Mouse (Mus musculus): Measurements from ENCODE around the gene Csnk2a1.

DNA sequence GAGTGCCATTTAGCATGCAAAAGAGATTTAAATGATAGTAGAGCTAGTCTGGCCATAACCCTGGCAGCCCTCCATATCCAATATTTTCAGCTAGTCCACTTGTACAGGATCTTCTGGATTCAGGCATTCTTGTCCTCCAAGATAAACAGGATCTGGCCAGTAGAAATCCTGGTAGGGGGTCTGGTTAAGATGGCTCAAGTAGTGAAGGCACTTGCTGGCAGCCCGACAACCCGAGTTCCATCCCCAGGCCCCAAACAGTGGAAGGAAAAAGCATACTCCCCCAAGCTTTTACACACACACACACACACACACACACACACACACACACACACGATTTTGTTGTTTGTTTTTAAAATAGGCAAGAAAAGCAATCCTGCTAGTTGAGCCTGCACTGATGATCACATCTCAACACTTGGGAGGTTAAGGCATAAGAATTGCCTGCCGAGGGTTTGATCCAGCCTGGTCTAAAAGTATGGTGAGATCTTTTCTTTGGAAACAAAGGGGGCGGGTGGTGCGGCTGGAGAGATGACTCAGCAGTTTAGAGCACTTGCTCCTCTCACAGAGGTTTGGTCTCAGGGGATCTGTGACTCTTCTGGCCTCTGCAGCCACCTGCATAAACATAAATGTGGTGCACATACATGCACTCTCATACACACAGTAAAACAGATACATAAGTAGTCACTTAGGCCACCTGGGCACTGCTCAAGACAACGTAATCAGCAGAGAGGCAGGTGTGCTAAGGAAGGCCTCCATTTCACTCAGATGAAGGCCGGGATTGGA is 2.9 kb upstream of the Csnk2a1 start:
- TF ChIP-seq CTCF (IDR thresholded peaks at IDR 0.05; ENCODE audit: borderline replicate concordance, insufficient read depth, low read length) (no peak), POLR2A (IDR thresholded peaks at IDR 0.05; ENCODE audit: low read depth, low read length) (no peak)

Data from embryonic fibroblast, embryonic 13.5 days (primary cell).